Mouse (Mus musculus) Patski (cell line): ENCODE measurements around the gene Ncoa3. TPM values are rescaled to one million over a fixed set of nuclear protein-coding genes. Genes with fewer than 3 reads are reported as not detected.
A peak's percentile ranks its signal among the peaks of the same experiment; 100 is the strongest.

Experiments
- ATAC-seq: fragments of 100-300 bp; one replicate; pipeline ENCODE4 v1.8.0; 2021
- CTCF ChIA-PET: fragments of 350-600 bp; sonication (Branson Sonifier 250); formaldehyde crosslinking; loops from one replicate; lab custom pipeline; 2022; ENCODE audit warnings: inconsistent platforms; lab: Charles Lee
- POLR2A ChIA-PET: fragments of 350-600 bp; sonication (Branson Sonifier 250); formaldehyde crosslinking; loops from one replicate; lab custom pipeline; 2022; ENCODE audit warnings: antibody characterized with exemption, inconsistent platforms; lab: Charles Lee
- DNase-seq: peaks from one replicate; pipeline ENCODE4 v3.0.0-alpha.2; 2011; ENCODE audit warnings: low read depth, low spot score
- H3K27me3 ChIP-seq: fragments of 371-371 bp; one replicate; pipeline ENCODE4 v1.5.1; 2021
- CTCF ChIP-seq: fragments of 100-300 bp; IDR thresholded peaks from one replicate; pipeline ENCODE4 v1.5.1; 2021
- in situ Hi-C: fragments of 300-500 bp; cut with MboI; formaldehyde crosslinking; loops from 3 replicates; pipeline ENCODE4 v1.11.1; 2018; ENCODE audit warnings: low pct_unique_long_range_greater_than_20kb, mixed read lengths
- polyA plus RNA-seq: library from polyadenylated mRNA; unstranded; gene quantifications from one replicate; pipeline ENCODE4 v1.2.3, GENCODE M21; 2021

Ncoa3 gene
- polyA plus RNA-seq, 1 experiment from 2014 or later = 22.5 TPM

DNA sequence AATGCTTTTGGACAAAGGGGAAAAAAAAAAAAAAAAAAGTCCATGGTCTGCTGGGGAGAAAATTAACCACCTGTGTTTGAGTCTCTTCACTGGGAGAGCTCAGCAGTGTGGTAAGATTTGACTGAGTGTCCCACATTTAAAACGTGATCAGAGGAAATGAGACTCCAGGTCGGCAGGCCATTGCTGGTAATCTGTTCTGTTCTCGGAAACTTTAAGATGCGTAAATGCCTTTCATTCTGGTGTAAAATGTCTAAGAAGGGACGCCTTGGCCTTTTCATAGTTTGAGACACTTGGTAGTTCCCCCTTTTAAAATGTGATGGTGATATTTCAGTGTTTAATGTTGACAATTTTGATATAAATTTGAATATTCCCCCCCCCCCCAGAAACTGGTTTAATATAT is 7.8 kb downstream of the Ncoa3 start:
- CTCF ChIA-PET = interaction anchor here (1.2 to 2.2 kb wide), 3 partner anchors 38 to 48 kb away, joined by 3 to 4 read pairs (median 3); no protein-coding TSS in a partner anchor
- DNase-seq (no peak), ATAC-seq (no peak)
- POLR2A ChIA-PET = interaction anchor here (0.6 to 1.8 kb wide), 2 partner anchors 9 to 88 kb away, joined by 3 to 4 read pairs; no protein-coding TSS in a partner anchor
- in situ Hi-C loops = loop anchor here (5.0 kb wide), 1 partner anchor 42 kb away; no protein-coding TSS in a partner anchor
- no peak for TF ChIP-seq CTCF
- no peaks in the 10 kb centered on the region for H3K27me3 ChIP-seq

DNA sequence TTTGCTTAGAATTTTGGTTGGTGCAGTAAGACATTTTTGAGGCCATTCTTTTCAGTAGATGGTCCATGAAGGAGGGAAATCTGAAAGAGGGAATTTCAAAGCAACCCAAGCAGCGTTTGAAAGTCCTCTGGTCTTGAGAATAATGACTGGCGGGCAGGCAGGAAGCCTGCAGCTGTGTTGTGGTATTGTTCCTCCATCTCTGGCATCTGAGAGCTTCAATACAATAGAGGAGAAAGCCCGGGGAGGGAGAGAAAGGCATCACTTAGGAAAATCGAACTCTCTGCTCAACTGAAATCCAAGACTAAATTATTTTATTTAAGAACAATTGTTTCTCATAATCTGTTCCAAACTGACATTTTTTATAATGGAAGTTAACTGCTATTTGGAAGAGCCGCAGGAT is 8.3 kb downstream of the Ncoa3 start:
- no peak for TF ChIP-seq CTCF
- no peaks in the 10 kb centered on the region for H3K27me3 ChIP-seq
- DNase-seq (no peak), ATAC-seq (no peak)
- in situ Hi-C loops = loop anchor here (5.0 kb wide), 1 partner anchor 42 kb away; no protein-coding TSS in a partner anchor
- ChIA-PET POLR2A (interaction anchor here (0.6 to 1.8 kb wide), 2 partner anchors 8 to 89 kb away, joined by 3 to 4 read pairs; no protein-coding TSS in a partner anchor), CTCF (interaction anchor here (1.4 to 2.2 kb wide), 3 partner anchors 35 to 48 kb away, joined by 3 to 6 read pairs (median 4); no protein-coding TSS in a partner anchor)

DNA sequence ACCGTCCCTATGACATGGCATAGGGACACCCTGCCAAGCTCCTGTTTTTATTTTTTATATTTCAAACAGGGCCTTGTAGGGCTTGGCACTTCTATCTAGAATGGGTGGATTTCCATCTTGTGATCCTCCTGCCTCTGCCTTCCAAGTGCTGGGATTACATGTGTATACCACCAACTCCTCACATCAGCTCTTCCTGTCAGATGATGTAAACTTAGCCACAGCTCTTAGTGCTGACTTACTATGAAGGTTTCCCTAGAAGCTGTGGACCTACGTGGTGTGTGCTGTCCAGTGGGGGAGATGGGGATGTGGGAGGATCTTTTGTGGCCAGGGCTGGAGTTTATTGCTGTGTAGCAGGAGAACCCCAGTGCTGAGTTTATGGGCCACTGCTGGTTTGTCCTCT is 8.9 kb downstream of the Ncoa3 start:
- DNase-seq = no peak
- CTCF ChIA-PET = interaction anchor here (1.4 to 2.2 kb wide), 3 partner anchors 35 to 47 kb away, joined by 3 to 6 read pairs (median 4); no protein-coding TSS in a partner anchor
- POLR2A ChIA-PET = no interaction called here
- in situ Hi-C loops = loop anchor here (5.0 kb wide), 1 partner anchor 41 kb away; no protein-coding TSS in a partner anchor
- no peak for TF ChIP-seq CTCF
- H3K27me3 ChIP-seq = no peaks in the 10 kb centered on the region
- ATAC-seq = no peak

GRCm38 (mm10) chr2:166001768-166002167 is 9.3 kb downstream of the Ncoa3 start:
- H3K27me3 ChIP-seq = no peaks in the 10 kb centered on the region
- in situ Hi-C loops = loop anchor here (5.0 kb wide), 1 partner anchor 41 kb away; no protein-coding TSS in a partner anchor
- DNase-seq (no peak), ATAC-seq (no peak)
- no peak for TF ChIP-seq CTCF
- ChIA-PET CTCF (interaction anchor here (0.9 to 2.1 kb wide), 2 partner anchors 15 to 34 kb away, joined by 3 to 6 read pairs; no protein-coding TSS in a partner anchor), POLR2A (no interaction called here)

- DNase-seq = no peak
- no peak for ATAC-seq
- POLR2A ChIA-PET = interaction anchor here (0.6 kb wide), 1 partner anchor 370 kb away, joined by 4 read pairs; no protein-coding TSS in a partner anchor
- in situ Hi-C loops = loop anchor here (5.0 kb wide), 1 partner anchor 40 kb away; no protein-coding TSS in a partner anchor
- TF ChIP-seq CTCF = no peak
- CTCF ChIA-PET = interaction anchor here (0.9 to 2.1 kb wide), 2 partner anchors 15 to 34 kb away, joined by 3 to 6 read pairs; no protein-coding TSS in a partner anchor
- H3K27me3 ChIP-seq = no peaks in the 10 kb centered on the region
Observed at GRCm38 (mm10) chr2:166002429-166002828, 10.0 kb downstream of the Ncoa3 start.

DNA sequence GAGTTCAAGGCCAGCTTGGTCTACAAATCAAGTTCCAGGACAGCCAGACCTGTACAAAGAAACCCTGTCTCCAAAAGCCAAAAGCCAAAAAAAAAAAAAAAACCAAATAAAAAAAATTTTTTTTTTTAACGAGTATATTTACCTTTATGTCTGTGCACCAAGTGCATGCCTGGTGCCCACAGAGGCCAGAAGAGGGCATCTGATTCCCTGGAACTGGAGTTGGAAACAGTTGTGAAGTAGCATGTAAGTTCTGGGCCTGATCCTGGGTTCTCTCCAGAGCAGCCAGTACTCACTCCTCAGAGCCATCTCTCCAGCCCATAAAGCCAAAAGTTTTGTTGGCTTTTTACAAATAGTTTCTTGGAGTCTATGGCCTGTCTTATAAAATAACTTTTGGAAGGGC is 10.6 kb downstream of the Ncoa3 start:
- no peak for ATAC-seq
- ChIA-PET CTCF (interaction anchor here (2.1 kb wide), 1 partner anchor 33 kb away, joined by 6 read pairs; no protein-coding TSS in a partner anchor), POLR2A (interaction anchor here (0.6 kb wide), 1 partner anchor 370 kb away, joined by 4 read pairs; no protein-coding TSS in a partner anchor)
- in situ Hi-C loops = loop anchor here (5.0 kb wide), 1 partner anchor 39 kb away; no protein-coding TSS in a partner anchor
- no peaks in the 10 kb centered on the region for H3K27me3 ChIP-seq
- peak; percentile 56 for TF ChIP-seq CTCF
- DNase-seq = no peak

DNA sequence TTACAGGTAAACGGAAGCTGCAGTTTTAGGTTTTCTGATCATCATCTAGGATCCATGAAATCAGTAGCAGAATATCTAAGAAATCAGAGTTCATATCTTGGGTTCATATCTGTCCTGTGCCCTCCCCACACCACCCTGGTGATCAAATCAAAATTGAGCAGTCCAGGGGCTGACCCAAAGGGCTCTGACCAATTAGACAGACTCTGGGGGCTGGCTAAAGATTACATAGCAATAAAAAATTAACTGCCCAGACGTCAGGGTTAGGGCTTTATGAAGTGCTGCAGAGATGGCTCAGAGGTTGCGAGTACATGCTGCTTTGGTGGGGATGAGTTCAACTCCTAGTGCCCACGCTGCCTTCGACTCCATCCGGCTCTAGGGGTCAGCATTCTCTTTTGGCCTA is 14.6 kb downstream of the Ncoa3 start:
- no peak for TF ChIP-seq CTCF
- H3K27me3 ChIP-seq = no peaks in the 10 kb centered on the region
- no peak for ATAC-seq
- in situ Hi-C loops = no loop called here
- ChIA-PET CTCF (interaction anchor here (2.4 kb wide), 1 partner anchor 10 kb away, joined by 7 read pairs; no protein-coding TSS in a partner anchor), POLR2A (no interaction called here)
- no peak for DNase-seq

GRCm38 (mm10) chr2:166008558-166009392 is 16.3 kb downstream of the Ncoa3 start:
- no peaks in the 10 kb centered on the region for H3K27me3 ChIP-seq
- CTCF ChIA-PET = interaction anchor here (1.8 to 2.4 kb wide), 3 partner anchors 12 to 27 kb away, joined by 4 to 7 read pairs (median 7); no protein-coding TSS in a partner anchor
- POLR2A ChIA-PET = interaction anchor here (1.1 kb wide), 1 partner anchor 9 kb away, joined by 4 read pairs; no protein-coding TSS in a partner anchor
- ATAC-seq (no peak), DNase-seq (no peak)
- in situ Hi-C loops = no loop called here
- TF ChIP-seq CTCF = no peak

DNA sequence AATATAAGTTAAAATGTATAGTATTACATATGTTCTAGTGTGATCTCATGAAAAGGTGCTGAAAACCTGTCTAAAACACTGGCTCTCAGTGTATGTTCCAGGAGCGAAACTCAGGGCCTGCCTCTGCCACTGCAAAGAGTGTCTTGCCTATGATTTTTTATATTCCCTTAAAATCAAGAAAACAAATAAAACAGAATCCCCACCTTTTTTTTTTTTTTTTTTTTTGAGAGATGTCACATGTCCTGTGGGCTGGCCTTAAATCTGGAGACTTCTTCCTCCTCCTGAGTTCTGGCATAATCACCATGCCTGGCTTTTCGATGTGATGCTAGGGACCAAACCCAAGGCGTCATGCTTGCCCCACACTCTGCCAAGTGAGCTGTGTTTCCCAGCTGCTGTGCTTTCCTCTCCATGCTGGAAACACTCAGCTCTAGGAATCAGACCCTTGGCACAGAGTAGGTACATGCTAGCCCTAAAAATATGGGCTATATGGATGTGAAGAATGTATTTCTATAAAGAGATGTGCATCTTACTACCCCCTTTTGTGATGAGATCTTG is 17.0 kb downstream of the Ncoa3 start:
- TF ChIP-seq CTCF = no peak
- ATAC-seq (no peak), DNase-seq (no peak)
- ChIA-PET POLR2A (interaction anchor here (0.7 to 1.1 kb wide), 2 partner anchors 10 to 22 kb away, joined by 4 to 6 read pairs; no protein-coding TSS in a partner anchor), CTCF (interaction anchor here (2.1 kb wide), 1 partner anchor 26 kb away, joined by 7 read pairs; no protein-coding TSS in a partner anchor)
- H3K27me3 ChIP-seq = no peaks in the 10 kb centered on the region
- in situ Hi-C loops = no loop called here

GRCm38 (mm10) chr2:166010321-166010720 is 17.9 kb downstream of the Ncoa3 start:
- ATAC-seq = no peak
- CTCF ChIA-PET = no interaction called here
- no peak for DNase-seq
- no peaks in the 10 kb centered on the region for H3K27me3 ChIP-seq
- in situ Hi-C loops = no loop called here
- TF ChIP-seq CTCF = no peak
- POLR2A ChIA-PET = no interaction called here
